Mouse (Mus musculus): ENCODE data around the gene Prnd. TPM values are rescaled to one million over a fixed set of nuclear protein-coding genes. Genes with fewer than 3 reads are reported as not detected.

Gene Prnd
- total RNA-seq, 2 experiments from 2014 or later: 17.6 to 22.9 TPM

GRCm38 (mm10) chr2:131987950-131988349 lies 37.3 kb downstream of the Prnd start:
- DNase-seq: no peak

- no peak for DNase-seq
Observed at GRCm38 (mm10) chr2:131988550-131988949, 37.9 kb downstream of the Prnd start.

- DNase-seq: no peak
Observed at GRCm38 (mm10) chr2:131992487-131992886, 41.8 kb downstream of the Prnd start.

- no peak for DNase-seq
Observed at GRCm38 (mm10) chr2:131993151-131993550, 42.5 kb downstream of the Prnd start.

GRCm38 (mm10) chr2:131993563-131994088 lies 43.0 kb downstream of the Prnd start:
- no peak for DNase-seq

GRCm38 (mm10) chr2:131994971-131995370 lies 44.3 kb downstream of the Prnd start:
- no peak for DNase-seq

GRCm38 (mm10) chr2:131995742-131996141 lies 45.1 kb downstream of the Prnd start:
- no peak for DNase-seq

- DNase-seq: no peak
Observed at GRCm38 (mm10) chr2:131996369-131996768, 45.7 kb downstream of the Prnd start.

- peak; percentile 36 for DNase-seq
Observed at GRCm38 (mm10) chr2:131997356-131997755, 46.7 kb downstream of the Prnd start.

- no peak for DNase-seq
Observed at GRCm38 (mm10) chr2:132001696-132002334, 51.2 kb downstream of the Prnd start.

GRCm38 (mm10) chr2:132003916-132004315 lies 53.3 kb downstream of the Prnd start:
- no peak for DNase-seq

GRCm38 (mm10) chr2:132004495-132005136 lies 54.0 kb downstream of the Prnd start:
- DNase-seq: no peak

GRCm38 (mm10) chr2:132005445-132005844 lies 54.8 kb downstream of the Prnd start:
- no peak for DNase-seq

Other genes with a start within 250 kb of the Prnd start
- gene Erv3, start 91.1 kb upstream of the Prnd start, total RNA-seq (2021): not detected
- gene Prnp, start 40.9 kb upstream of the Prnd start, total RNA-seq (2021): 10 to 100 TPM; 83.1 to 85.9 TPM
- gene Prn, start 40.9 kb upstream of the Prnd start, total RNA-seq (2021): 1 to 10 TPM in 1 of 2 experiments, not detected in 1; 2.9 TPM
- 10 to 100 TPM; 13.7 to 15.2 TPM for gene Rassf2, start 79.4 kb downstream of the Prnd start, total RNA-seq (2021)
- 10 to 100 TPM; 20.3 to 22.8 TPM for gene Slc23a2, start 194.2 kb downstream of the Prnd start, total RNA-seq (2021)

All from heart, postnatal 4 days (tissue).